Mouse (Mus musculus): Measurements from ENCODE around the gene Dpp3. TPM values are rescaled to one million over a fixed set of nuclear protein-coding genes. Genes with fewer than 3 reads are reported as not detected.

Gene Dpp3
- 71.9 TPM for total RNA-seq (2023)

GRCm38 (mm10) chr19:4927904-4928531 is at the start of gene Dpp3:
Gene Dpp3, minus strand, starts transcription at chr19:4928287.

GRCm38 (mm10) chr19:4961928-4962601 is 34.0 kb upstream of the Dpp3 start, which contains the start of gene Mrpl11:
Gene Mrpl11, plus strand, starts transcription at chr19:4962147.

GRCm38 (mm10) chr19:4942551-4943252 is 14.6 kb upstream of the Dpp3 start, which contains the start of gene Peli3:
Gene Peli3, minus strand, starts transcription at chr19:4943127.

GRCm38 (mm10) chr19:4905979-4906794 is 21.9 kb downstream of the Dpp3 start, which contains the start of gene Bbs1:
Gene Bbs1, minus strand, starts transcription at chr19:4906628.

GRCm38 (mm10) chr19:4878405-4879323 is 49.4 kb downstream of the Dpp3 start, which contains the start of gene Zdhhc24:
Gene Zdhhc24, plus strand, starts transcription at chr19:4878668.

GRCm38 (mm10) chr19:4877785-4878184 is 50.3 kb downstream of the Dpp3 start, which contains the start of gene Actn3:
Gene Actn3, minus strand, starts transcription at chr19:4877909.

Other genes with a start within 250 kb of the Dpp3 start
- not detected for gene Gm960, start 229.6 kb downstream of the Dpp3 start, total RNA-seq (2023)
- gene Sptbn2, start 217.1 kb downstream of the Dpp3 start, total RNA-seq (2023), result not detected
- 22.5 TPM for gene Rbm4b, start 171.8 kb downstream of the Dpp3 start, total RNA-seq (2023)
- gene Rbm4, start 134.4 kb downstream of the Dpp3 start, total RNA-seq (2023), result 97.2 TPM
- gene Gm21992, start 116.7 kb downstream of the Dpp3 start, total RNA-seq (2023), result 44.3 TPM
- gene Rbm14, start 116.7 kb downstream of the Dpp3 start, total RNA-seq (2023), result 90.1 TPM
- gene Ccs, start 89.0 kb downstream of the Dpp3 start, total RNA-seq (2023), result 52.9 TPM
- not detected for gene Ccdc87, start 88.9 kb downstream of the Dpp3 start, total RNA-seq (2023)
- 7.2 TPM for gene Ctsf, start 73.2 kb downstream of the Dpp3 start, total RNA-seq (2023)
- not detected for gene Actn3, start 50.4 kb downstream of the Dpp3 start, total RNA-seq (2023)
- gene Zdhhc24, start 49.6 kb downstream of the Dpp3 start, total RNA-seq (2023), result 7.0 TPM
- 3.3 TPM for gene Bbs1, start 21.7 kb downstream of the Dpp3 start, total RNA-seq (2023)
- gene Peli3, start 14.8 kb upstream of the Dpp3 start, total RNA-seq (2023), result 3.5 TPM
- gene Mrpl11, start 33.9 kb upstream of the Dpp3 start, total RNA-seq (2023), result 24.5 TPM
- 0.30 TPM for gene Npas4, start 62.0 kb upstream of the Dpp3 start, total RNA-seq (2023)
- gene Slc29a2, start 95.6 kb upstream of the Dpp3 start, total RNA-seq (2023), result 1.9 TPM
- 4.6 TPM for gene B4gat1, start 110.5 kb upstream of the Dpp3 start, total RNA-seq (2023)
- 2.0 TPM for gene AC124502.3, start 110.6 kb upstream of the Dpp3 start, total RNA-seq (2023)
- 52.2 TPM for gene Brms1, start 113.1 kb upstream of the Dpp3 start, total RNA-seq (2023)
- gene Rin1, start 122.2 kb upstream of the Dpp3 start, total RNA-seq (2023), result 6.4 TPM
- gene Cd248, start 139.8 kb upstream of the Dpp3 start, total RNA-seq (2023), result 0.50 TPM
- gene Tmem151a, start 157.2 kb upstream of the Dpp3 start, total RNA-seq (2023), result 0.74 TPM
- gene Yif1a, start 160.3 kb upstream of the Dpp3 start, total RNA-seq (2023), result 31.1 TPM
- 2.3 TPM for gene Cnih2, start 170.2 kb upstream of the Dpp3 start, total RNA-seq (2023)
- 103 TPM for gene Rab1b, start 178.8 kb upstream of the Dpp3 start, total RNA-seq (2023)
- 26.6 TPM for gene Klc2, start 190.3 kb upstream of the Dpp3 start, total RNA-seq (2023)